Mouse (Mus musculus) lung, adult 2 months (tissue): ENCODE measurements around the gene Slc26a10.

Source experiments
- CTCF ChIP-seq: fragments of 200-500 bp; IDR thresholded peaks from 2 replicates; pipeline ENCODE4 v1.5.1; 2011; ENCODE audit warnings: mild to moderate bottlenecking, low read length, control low read depth; ENCODE audit not compliant: insufficient read depth
- POLR2A ChIP-seq: fragments of 200-500 bp; IDR thresholded peaks from 2 replicates; pipeline ENCODE4 v1.6.1; 2011; ENCODE audit warnings: low read depth, mild to moderate bottlenecking, control low read depth, low read length, borderline replicate concordance; ENCODE audit errors: extremely low read depth

DNA sequence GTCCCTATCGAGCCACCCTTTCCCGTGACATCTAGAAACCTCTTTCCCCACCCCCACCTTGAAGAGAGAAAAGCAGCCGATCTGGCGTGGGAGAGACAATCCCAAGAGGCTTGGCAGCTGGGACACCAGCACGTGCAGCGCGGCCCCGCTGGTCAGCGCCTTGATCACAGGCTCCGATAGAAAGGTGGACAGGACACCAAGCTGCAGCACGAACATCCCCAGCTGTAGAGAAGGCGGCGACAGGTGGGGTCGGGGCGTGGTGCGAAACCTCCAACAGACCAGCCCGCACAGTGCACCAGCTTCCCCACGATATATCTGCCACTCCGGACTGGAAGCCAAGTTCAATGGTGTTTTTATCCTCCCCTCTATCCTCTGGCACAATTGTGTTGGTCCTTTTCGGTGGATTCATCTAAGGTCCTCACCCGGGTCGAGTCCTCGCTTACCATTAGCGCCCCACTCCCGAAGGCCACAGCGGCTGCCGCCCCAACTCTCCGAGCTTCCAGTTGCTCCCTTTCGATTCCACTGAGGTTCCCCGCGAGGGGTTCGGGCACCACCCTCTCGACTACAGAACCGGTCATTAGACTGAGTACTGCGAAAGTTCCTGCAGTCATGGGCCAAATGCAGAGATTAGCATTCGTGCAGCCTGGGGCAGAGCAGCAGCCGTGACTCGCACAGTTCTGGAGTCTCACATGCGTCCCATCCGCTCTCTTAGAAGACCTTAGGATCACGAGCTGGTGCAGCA lies 2.0 kb downstream of the Slc26a10 start:
- TF ChIP-seq CTCF (no peak), POLR2A (no peak)
